Mouse (Mus musculus): Measurements from ENCODE around the gene Plagl1. TPM values are rescaled to one million over a fixed set of nuclear protein-coding genes. Genes with fewer than 3 reads are reported as not detected.

Gene Plagl1
- polyA plus RNA-seq, 1 experiment from 2014 or later: 52.2 TPM

DNA sequence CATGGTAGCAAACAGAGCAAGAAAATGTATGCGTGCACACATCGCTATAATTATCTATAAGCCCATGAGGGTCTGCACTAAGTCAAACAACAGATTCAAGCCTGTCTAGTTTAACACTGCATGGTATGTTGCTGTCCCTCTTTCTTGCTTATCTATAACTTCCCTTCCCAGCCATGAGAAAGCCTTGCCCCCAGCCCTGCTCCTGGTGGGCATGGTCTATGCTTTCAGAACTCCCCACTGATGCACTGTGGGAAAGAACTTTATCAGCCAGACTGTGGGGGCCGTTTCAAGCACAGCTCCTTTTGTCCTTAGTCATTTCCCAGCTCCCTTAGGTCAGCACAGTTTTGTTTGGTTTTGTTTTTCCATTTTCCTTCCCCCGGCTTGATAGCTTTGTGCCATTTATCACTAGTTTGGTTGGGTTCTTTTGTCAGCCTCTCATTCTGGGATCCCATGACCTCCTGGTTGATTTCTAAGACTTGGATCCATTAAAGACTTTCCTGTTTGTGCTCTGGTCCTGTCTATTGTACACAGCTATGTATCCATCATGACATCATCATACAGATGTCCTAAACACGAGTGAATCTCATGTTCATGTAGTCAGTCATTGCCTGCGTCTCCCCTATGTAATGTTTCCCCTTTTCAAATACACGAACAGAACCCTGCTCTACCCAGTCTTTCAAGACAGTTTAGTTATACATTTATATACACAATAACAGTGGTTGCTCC lies 16.7 kb downstream of the Plagl1 start:
- H3K27me3 ChIP-seq (ENCODE audit: insufficient read depth, low read length): no peaks in the 10 kb centered on the region
- 0 out of 2 replicates have a peak, but pooled peaks cover 4% of the 10 kb centered on the region for H3K4me1 ChIP-seq (replicated peaks; ENCODE audit: insufficient read depth, low read length)
- no peak overlapping the region for H3K27ac ChIP-seq
- no peak for DNase-seq (ENCODE audit: low spot score)
- no peaks in the 10 kb centered on the region for H3K9me3 ChIP-seq (replicated peaks; ENCODE audit: low read length)
- no peak for ATAC-seq (replicated peaks; ENCODE audit: low FRiP score, low read depth)
- H3K4me3 ChIP-seq (replicated peaks; ENCODE audit: low read depth, low read length): no peak overlapping the region
- 53% methylated on average over 7 of the region's 7 CpGs for WGBS
- H3K36me3 ChIP-seq (ENCODE audit: insufficient read depth, low read length): no peaks in the 10 kb centered on the region
- no peak for TF ChIP-seq CTCF (IDR thresholded peaks at IDR 0.05; ENCODE audit: low read depth)
- H3K9ac ChIP-seq (ENCODE audit: low read depth, low read length): no peak overlapping the region
- H3K4me2 ChIP-seq (ENCODE audit: low read length): no peak overlapping the region

DNA sequence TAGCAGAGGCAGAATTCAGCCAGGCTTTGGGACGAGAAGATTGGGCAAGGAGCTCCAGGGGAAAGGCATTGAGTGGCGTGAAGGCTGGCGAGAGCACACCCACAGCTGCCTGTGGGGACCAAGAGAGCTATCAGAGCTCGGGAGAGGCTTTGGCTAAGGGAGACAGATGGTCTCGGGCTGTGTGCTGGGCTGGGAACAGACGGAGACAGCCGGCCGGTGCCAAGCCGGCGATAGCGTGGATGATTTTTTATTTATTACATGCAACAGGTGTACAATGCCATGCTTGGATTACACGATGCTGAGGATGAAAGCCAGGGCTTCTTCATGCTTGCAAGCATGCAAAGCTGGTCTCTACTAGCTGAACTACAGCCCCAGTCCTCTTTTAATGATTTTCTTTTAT lies 22.2 kb downstream of the Plagl1 start:
- no peak for DNase-seq (ENCODE audit: low spot score)
- H3K9me3 ChIP-seq (replicated peaks; ENCODE audit: low read length): no peaks in the 10 kb centered on the region
- no peak overlapping the region for H3K4me3 ChIP-seq (replicated peaks; ENCODE audit: low read depth, low read length)
- no peaks in the 10 kb centered on the region for H3K36me3 ChIP-seq (ENCODE audit: insufficient read depth, low read length)
- no peak overlapping the region for H3K27ac ChIP-seq
- H3K27me3 ChIP-seq (ENCODE audit: insufficient read depth, low read length): no peaks in the 10 kb centered on the region
- no peak for ATAC-seq (replicated peaks; ENCODE audit: low FRiP score, low read depth)
- 0 out of 2 replicates have a peak, but pooled peaks cover 4% of the 10 kb centered on the region for H3K4me1 ChIP-seq (replicated peaks; ENCODE audit: insufficient read depth, low read length)
- no peak overlapping the region for H3K9ac ChIP-seq (ENCODE audit: low read depth, low read length)
- TF ChIP-seq CTCF (IDR thresholded peaks at IDR 0.05; ENCODE audit: low read depth): no peak
- WGBS: 85% methylated on average over 12 of the region's 12 CpGs
- no peak overlapping the region for H3K4me2 ChIP-seq (ENCODE audit: low read length)

DNA sequence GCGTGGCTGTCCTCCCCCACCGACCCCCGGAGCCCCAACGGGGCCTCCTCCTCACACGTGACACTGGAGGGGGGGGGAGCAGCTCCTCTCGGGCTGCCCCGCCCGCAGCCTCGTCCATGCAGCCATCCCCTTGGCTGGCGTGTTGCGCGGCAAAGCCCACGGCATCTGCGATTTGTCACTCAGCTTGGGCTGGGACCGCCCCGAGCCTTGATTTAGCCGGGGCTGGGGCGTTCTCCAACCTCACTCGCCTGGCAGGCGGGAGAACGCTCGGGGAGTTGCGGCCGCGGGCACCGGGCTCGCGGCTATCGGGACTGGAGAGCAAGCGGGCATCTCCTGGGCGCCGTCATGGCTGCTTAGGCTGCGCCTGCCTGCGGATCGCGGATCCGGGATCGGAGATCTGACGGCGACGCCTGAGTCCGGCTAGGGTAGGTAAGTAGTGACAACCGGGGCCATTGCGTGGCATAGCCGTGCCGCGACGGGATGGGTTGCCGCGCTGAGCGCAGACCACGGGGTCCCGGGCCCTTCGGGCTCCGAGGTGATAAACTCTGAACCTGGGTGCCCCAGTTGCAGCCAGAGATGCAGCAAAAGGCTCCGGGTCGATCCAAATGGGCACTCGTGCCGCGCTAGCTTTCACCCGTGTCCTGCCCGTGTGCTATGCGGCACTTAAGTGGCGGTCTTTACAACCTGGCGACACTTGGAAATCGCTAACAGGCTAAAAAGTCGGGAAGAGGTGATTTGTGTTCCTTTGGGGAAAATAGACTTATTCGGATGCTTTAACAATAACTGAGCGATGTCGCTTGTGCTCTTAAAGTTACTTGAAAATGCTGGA lies 30.5 kb downstream of the Plagl1 start:
- H3K9ac ChIP-seq (ENCODE audit: low read depth, low read length): peak overlapping the region; percentile 62
- H3K9me3 ChIP-seq (replicated peaks; ENCODE audit: low read length): no peaks in the 10 kb centered on the region
- 50% methylated on average over 67 of the region's 70 CpGs for WGBS
- TF ChIP-seq CTCF (IDR thresholded peaks at IDR 0.05; ENCODE audit: low read depth): no peak
- peak; percentile 81 for DNase-seq (ENCODE audit: low spot score)
- peak overlapping the region; percentile 60 for H3K4me3 ChIP-seq (replicated peaks; ENCODE audit: low read depth, low read length)
- H3K36me3 ChIP-seq (ENCODE audit: insufficient read depth, low read length): no peaks in the 10 kb centered on the region
- H3K4me1 ChIP-seq (replicated peaks; ENCODE audit: insufficient read depth, low read length): no peaks in the 10 kb centered on the region
- H3K4me2 ChIP-seq (ENCODE audit: low read length): peak overlapping the region; percentile 64
- ATAC-seq (replicated peaks; ENCODE audit: low FRiP score, low read depth): peak; percentile 92
- H3K27ac ChIP-seq: no peak overlapping the region
- no peaks in the 10 kb centered on the region for H3K27me3 ChIP-seq (ENCODE audit: insufficient read depth, low read length)

DNA sequence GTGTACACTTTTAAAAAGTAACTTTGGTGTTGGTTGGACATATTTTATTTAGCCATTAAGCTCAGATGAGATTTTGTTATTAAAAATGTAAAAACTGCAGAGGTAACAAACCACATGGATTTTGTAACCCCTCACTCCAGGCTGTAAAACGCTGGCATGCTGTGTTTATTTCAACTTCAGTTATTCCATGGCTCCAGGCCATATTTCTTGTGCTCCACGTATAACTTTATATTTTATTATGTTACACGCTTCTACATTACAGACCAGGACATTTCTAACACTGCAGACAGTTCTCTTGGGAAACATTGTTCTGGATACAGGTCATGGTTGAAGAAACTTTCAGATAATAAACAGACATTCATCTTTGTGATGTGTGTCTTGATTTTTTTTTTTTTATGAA lies 32.7 kb downstream of the Plagl1 start:
- Histone ChIP-seq H3K9me3 (replicated peaks; ENCODE audit: low read length) (no peaks in the 10 kb centered on the region), H3K4me3 (replicated peaks; ENCODE audit: low read depth, low read length) (no peak overlapping the region), H3K36me3 (ENCODE audit: insufficient read depth, low read length) (no peaks in the 10 kb centered on the region), H3K4me2 (ENCODE audit: low read length) (no peak overlapping the region), H3K4me1 (replicated peaks; ENCODE audit: insufficient read depth, low read length) (no peaks in the 10 kb centered on the region), H3K27ac (no peak overlapping the region), H3K27me3 (ENCODE audit: insufficient read depth, low read length) (no peaks in the 10 kb centered on the region), H3K9ac (ENCODE audit: low read depth, low read length) (no peak overlapping the region)
- ATAC-seq (replicated peaks; ENCODE audit: low FRiP score, low read depth): no peak
- 62% methylated on average over 3 of the region's 3 CpGs for WGBS
- no peak for DNase-seq (ENCODE audit: low spot score)
- no peak for TF ChIP-seq CTCF (IDR thresholded peaks at IDR 0.05; ENCODE audit: low read depth)

DNA sequence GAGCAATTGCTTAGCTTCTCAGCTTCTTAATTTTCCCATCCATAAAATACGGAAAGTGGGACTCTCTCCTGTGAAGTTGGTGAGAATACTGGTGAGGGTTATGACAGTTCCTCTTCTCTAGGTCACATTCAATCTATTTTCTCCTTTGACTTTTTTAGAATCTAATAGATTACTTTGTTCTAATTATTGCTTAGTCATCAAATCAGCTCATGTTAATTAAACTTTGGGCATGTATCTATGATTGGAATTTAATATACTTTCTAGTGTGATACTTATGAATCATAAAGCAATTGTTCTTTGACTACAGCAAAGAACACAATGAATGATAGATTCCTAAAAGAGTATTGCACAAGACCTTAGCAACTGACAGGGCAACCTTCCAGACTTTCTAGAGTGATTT lies 38.6 kb downstream of the Plagl1 start:
- H3K9ac ChIP-seq (ENCODE audit: low read depth, low read length): no peak overlapping the region
- no peaks in the 10 kb centered on the region for H3K9me3 ChIP-seq (replicated peaks; ENCODE audit: low read length)
- DNase-seq (ENCODE audit: low spot score): no peak
- no peak overlapping the region for H3K27ac ChIP-seq
- no peaks in the 10 kb centered on the region for H3K36me3 ChIP-seq (ENCODE audit: insufficient read depth, low read length)
- WGBS: 94% methylated on average over 1 of the region's 1 CpGs
- H3K4me2 ChIP-seq (ENCODE audit: low read length): no peak overlapping the region
- H3K4me3 ChIP-seq (replicated peaks; ENCODE audit: low read depth, low read length): no peak overlapping the region
- H3K27me3 ChIP-seq (ENCODE audit: insufficient read depth, low read length): no peaks in the 10 kb centered on the region
- no peak for ATAC-seq (replicated peaks; ENCODE audit: low FRiP score, low read depth)
- TF ChIP-seq CTCF (IDR thresholded peaks at IDR 0.05; ENCODE audit: low read depth): no peak
- no peaks in the 10 kb centered on the region for H3K4me1 ChIP-seq (replicated peaks; ENCODE audit: insufficient read depth, low read length)

DNA sequence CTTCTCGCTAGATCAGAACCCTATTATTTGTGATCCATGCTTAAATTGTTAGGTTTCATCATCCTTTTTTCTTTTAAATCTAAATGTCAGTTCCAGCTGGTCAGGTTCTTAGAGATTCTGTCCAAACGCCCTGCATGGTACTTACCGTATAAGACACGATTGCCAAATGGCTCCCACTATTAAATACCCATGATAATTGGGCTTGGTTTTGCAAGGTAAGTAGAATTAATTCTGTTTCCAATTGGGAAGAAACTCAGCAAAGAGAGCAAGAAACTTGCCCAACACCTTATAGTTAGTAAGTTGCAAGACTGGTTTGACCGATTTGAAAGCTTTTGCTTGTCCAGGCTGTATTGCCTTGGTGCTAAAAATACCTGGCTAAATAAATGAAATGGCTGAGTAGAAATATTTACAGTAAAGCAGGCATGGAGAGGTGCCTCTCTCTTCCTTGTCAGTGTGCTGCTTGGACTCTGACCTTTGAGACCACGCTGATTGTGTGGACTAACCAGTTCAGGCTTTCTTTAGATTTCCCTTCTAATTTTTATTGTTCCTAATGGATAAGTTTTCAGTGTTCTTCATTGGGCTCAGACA lies 39.9 kb downstream of the Plagl1 start:
- H3K27me3 ChIP-seq (ENCODE audit: insufficient read depth, low read length): no peaks in the 10 kb centered on the region
- H3K4me1 ChIP-seq (replicated peaks; ENCODE audit: insufficient read depth, low read length): no peaks in the 10 kb centered on the region
- DNase-seq (ENCODE audit: low spot score) (no peak), ATAC-seq (replicated peaks; ENCODE audit: low FRiP score, low read depth) (no peak)
- no peaks in the 10 kb centered on the region for H3K9me3 ChIP-seq (replicated peaks; ENCODE audit: low read length)
- no peaks in the 10 kb centered on the region for H3K36me3 ChIP-seq (ENCODE audit: insufficient read depth, low read length)
- H3K4me2 ChIP-seq (ENCODE audit: low read length): no peak overlapping the region
- no peak for TF ChIP-seq CTCF (IDR thresholded peaks at IDR 0.05; ENCODE audit: low read depth)
- no peak overlapping the region for H3K4me3 ChIP-seq (replicated peaks; ENCODE audit: low read depth, low read length)
- no peak overlapping the region for H3K9ac ChIP-seq (ENCODE audit: low read depth, low read length)
- 72% methylated on average over 6 of the region's 6 CpGs for WGBS
- peak overlapping the region; percentile 15; the same call in 1 of the 2 replicates for H3K27ac ChIP-seq

Data from kidney, postnatal 0 days (tissue).